Mouse (Mus musculus) 416B (cell line): Measurements from ENCODE around the gene Klf16.

ENCODE experiments used
- DNase-seq: peaks from one replicate; pipeline ENCODE4 v3.0.0; 2011; ENCODE audit warnings: low read depth

The Klf16 gene

DNA sequence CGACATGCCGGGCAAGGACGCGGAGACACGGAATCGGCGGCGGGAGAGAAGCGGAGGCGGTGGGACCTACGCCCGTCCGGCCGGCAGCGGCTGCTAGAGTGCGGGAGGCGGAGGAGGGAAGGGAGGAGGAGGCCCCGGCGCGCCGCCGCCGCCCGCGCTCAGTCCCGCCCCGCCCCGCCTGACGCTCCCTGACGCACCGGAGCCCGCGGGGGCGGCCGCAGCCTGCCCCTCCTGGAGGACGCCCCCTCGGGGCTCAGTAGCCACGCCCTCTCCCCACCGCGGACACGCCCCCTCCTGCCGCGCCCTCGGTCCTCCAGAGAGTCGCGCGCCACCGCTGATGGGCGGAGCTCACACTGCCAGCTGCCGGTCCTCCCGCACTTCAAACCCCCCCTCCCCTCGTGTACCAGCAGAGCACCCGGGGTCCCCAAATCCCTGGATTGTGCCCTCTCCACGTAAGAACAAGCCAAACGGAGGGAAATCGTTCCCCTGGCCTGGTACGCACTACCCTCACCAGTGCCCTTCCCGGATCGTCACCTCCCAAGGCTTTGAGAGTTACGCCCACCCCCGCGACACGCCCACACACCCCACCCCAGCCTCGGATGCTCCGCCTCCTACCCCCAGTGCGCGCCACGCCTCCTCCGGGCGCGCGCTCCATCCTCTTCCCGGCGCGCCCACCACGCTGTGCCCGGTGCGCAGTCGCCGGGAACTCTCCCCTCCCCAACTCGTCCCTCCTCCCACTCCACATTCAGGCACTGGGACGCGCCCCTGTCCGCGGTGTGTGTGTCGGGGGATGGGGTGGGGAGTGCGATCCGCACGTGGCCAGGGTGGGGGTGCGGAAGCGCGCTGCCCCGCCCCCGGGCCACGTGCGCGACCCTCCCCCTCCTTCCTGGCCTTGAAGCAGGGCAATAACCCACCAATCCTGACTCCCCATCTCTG lies at the start of gene Klf16:
Klf16 (minus strand) TSS at position 127 of the 936 bp plus-strand sequence.
- peak; percentile 98 for DNase-seq

DNA sequence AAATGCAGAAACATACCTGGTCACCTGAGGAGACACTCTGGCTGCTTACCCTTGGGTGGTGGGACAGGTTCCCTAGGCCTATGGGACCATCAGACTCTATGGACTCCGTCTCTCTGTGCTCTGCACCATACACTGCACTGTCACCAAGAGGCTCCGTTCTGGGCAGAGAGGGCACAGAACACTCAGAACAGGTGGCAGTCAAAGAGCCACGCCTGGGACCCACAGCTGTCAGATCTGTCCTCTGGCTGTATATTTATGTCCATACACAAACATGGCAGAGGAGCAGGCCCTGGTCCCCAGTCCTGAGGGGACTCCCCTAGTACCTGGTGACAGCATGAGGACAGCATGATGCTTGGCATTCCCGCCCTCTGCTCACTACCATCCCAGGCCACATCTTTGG lies 48.6 kb upstream of the Klf16 start:
- no peak for DNase-seq

DNA sequence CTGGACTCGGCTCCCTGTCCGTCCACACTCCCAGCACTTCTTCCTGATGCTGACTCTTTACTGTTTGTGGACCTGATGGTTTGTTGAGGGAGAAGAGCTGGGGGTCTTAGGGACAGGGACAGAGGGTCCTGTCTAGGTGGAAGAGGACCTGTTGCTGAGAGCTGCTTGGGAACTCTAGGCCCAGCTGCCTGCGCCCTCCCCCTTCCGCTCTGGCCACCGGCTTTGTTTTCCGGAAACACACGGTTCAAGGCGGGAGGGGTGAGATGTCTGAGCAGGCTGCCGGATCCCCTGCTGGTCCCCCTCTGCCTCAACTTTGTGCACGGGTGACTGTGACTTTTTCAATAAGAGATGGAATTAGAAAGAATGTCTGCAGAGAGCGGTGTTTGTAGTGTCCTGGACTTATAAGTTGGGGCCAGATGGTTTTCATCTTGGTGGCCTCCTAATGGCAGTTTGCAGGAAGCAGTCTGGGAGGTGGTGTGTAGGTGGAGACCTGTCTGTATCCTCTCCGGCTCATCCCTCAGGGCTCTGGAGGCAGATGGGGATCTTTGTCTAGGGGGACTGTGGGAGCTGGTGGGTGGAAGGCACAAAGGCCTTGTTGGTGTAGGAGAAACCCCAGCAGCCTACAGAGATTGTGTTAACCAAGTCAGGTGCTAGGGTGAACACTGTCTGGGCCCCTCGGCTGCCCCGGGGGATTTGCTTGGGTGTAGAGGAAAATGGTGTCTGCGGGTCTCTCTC lies 46.5 kb upstream of the Klf16 start:
- peak; percentile 80 for DNase-seq

DNA sequence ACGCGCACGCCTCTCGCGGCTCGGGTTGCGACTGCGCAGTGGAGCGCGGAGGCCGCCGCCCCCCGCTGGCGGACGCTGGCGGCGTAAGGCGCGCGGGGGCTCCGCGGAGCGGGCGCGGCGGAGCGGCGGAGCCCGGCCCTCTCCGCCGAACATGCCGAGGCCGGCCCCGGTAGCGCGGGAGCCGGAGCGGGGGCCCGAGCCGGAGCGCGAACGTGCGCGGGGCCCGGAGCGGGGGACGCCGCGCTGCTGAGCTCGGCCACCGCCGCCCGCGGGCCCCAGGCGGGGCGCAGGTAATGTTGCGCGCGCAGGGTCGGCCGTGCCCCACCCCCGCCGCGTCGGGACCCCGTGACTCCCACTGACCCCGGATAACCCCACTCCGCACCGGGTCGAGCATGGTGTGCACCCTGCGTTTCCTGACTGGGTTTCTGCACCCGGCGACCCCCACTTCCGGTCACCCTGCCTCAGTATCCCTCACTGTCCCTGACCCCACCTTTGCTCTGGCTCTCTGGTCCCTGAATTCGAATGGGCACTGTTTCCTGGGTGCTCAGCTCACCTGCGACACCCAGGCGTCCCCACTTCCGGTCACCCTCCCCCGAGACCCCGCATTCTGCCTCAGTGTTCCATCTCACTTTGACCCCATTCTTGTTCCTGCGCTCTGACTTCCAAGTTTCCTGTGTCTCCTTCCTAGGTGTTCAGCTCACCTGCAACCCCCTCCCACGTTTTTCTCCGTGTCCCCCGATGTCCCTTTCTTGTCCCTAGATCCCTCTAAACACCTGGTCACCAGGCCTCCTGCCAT lies 45.7 kb upstream of the Klf16 start, which contains the start of gene Csnk1g2:
Csnk1g2 (plus strand) TSS at position 178 of the 796 bp plus-strand sequence.
- DNase-seq = peak; percentile 46

- peak; percentile 100 for DNase-seq
These were observed 45.0 kb upstream of the Klf16 start for GRCm38 (mm10) chr10:80621940-80622660.

- DNase-seq = no peak
These were observed 44.5 kb upstream of the Klf16 start for GRCm38 (mm10) chr10:80621690-80621939.

DNA sequence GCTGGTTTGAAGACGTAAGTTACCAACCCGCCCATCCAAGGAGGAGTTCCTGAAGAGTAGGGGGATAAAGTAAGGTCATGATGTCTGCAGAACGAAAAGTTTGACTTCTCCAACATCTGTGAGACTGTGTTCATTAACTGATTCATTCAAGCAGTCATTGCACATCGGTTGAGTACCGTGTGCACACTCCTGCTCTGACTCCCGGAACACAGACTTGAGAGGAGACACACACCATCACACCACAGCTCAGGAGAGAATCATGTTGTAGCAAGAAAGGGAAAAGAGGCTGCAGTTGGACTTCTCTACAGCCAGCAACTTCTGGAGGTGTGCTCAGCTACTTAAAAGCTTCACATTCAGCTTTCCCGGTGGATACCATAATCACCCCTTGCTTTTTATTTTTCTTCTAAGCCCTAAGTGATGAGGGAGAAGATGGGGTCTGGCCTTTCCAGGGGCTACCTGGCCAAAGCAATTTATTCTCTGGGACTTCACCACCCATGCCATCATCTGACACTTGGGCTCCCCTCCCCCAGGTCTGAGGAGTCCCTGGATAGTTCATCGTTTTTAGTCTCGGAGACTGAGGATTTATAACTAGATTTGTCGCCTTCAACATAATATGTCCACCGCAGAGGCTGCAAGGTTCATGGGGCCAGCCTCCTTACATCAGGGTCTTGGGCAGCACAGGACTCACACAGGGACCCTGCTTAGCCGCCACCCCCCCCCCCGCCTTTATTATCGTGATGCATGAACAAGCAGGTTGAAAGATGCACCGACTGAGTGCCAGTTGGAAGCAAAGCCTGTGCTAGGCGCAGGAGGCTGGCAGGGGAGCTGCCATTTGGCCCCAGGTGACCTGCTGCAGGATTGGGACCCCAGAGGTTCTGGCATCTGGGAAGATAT lies 43.9 kb upstream of the Klf16 start:
- no peak for DNase-seq

DNA sequence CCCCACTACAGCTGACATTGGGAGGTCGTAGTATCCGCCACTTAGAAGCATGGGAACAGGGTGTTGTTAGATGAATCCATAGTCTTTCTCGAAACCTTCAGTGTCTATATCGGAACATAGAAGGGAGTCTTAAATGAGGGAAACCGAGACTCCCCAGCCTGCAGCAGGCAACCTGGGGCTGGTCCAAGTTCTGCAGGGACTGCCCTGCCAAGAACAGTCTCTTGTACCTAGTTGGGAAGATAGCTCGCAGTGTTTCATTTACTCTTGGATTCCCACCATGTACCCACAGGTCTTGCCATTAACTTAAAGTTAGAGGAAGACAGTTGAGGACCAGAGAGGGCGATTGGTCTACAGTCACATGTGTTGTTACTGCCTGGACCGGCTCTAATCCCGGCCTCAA lies 43.2 kb upstream of the Klf16 start:
- DNase-seq = no peak

DNA sequence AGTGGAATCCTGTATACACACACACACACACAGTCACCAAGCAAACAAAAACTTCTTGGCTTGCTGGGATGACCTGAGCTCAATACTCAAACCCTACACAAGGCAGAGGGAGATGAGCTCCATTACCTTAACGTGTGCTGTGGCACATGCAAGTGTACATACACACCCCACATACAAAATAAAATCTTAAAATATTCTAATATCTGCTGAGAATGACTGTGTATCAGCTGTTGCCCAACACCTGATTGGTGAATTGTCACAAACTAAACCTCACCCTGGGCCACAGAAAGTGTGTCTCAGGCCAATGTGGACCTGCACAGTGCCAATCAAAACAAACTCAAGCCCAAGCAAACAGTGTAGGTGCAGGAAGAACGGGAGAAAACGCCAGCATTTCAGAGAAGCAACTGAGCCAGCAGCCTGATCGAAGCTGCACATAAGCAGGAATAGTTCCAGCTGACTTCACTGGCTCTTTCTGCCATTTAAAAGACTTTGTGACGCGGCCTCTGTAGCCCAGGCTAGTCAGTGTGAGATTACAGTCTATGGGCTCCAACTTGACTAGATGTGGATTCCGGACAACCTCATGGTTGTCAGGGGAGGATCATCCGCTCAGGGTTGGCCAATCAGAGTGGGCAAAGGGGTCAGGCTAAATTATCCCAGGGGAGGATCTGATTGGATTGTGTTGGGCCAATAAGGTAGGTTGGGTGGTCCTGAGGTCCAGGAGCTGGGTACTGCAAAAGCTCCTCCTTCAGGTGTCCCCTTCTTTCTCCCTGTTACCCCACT lies 42.5 kb upstream of the Klf16 start:
- DNase-seq = no peak

DNA sequence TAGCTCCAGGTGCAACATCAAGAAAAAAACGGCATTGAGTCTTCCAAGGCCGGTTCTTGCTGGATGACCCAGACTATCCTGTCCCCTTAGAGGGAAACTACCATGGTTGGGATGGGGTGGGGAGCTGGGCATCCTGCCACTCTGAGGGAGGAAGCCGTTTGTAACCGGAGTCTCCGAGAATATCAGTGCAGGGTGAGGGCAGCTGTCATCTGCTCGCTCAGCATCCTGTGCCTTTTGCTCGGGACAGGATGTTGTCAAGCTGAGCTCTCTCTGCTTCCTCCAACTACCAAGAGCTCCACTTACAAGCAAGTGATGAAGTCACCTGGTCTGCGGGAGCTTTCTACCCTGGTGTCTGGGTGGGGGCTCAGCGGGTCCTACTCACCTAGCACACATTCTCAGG lies 41.1 kb upstream of the Klf16 start:
- DNase-seq = peak; percentile 82

DNA sequence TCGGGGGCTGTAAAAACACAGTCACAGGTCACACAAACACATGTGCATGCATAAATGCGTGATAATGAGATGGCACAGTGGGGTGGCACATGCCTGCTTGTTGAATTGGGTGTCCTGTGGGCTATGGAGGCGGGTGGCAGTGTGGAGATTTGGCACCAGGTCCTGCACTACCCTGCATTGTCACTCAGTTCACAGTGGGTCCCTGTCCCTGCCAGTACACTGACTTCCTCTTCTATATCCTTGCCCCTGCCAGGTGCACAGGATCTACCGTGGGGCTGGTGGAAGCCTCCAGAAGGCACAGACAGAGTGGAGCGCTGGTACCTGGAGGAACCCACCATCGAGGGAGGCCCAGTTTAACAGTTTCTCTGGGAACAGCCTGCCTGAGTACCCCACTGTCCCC lies 37.2 kb upstream of the Klf16 start:
- no peak for DNase-seq

DNA sequence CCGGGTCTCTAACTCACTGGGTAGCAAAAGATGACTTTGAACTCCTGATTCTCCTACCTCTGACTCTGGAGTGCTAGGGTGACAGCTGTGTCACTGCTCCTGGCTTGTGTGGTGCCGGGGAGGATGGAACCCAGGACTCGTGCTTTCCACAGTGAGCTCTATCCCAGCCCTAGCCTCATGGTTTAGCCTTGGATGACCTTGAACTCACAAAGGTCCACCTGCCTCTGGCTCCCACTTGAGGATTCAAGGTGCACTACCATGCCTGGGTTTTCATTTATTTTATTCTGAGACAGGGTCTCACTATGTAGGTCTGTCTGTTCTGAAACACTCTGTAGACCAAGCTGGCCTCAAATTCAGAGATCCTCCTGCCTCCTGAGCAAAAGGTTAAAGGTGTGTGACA lies 36.7 kb upstream of the Klf16 start:
- DNase-seq = no peak

- no peak for DNase-seq
These were observed 34.8 kb upstream of the Klf16 start for GRCm38 (mm10) chr10:80611905-80612304.

DNA sequence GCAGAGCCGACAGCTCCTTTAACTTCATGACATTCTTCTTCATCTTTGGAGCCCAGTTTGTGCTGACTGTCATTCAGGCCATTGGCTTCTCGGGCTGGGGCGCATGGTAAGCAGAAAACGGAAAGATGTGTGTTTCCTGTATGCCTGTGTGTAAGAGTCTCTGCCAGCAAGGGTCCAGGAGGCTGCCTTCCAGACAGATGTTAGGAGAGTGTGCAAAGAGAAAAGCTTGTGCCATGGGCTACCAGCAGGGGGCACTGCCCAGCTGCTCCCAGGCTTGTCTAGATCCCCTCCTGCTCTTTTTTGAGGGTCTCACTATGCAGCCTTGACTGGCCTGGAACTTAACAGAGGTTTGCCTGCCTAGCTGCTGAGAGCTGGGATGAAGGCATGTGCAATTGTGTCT lies 33.9 kb upstream of the Klf16 start:
- peak; percentile 76 for DNase-seq

GRCm38 (mm10) chr10:80610116-80610785 lies 33.1 kb upstream of the Klf16 start:
- peak; percentile 21 for DNase-seq

DNA sequence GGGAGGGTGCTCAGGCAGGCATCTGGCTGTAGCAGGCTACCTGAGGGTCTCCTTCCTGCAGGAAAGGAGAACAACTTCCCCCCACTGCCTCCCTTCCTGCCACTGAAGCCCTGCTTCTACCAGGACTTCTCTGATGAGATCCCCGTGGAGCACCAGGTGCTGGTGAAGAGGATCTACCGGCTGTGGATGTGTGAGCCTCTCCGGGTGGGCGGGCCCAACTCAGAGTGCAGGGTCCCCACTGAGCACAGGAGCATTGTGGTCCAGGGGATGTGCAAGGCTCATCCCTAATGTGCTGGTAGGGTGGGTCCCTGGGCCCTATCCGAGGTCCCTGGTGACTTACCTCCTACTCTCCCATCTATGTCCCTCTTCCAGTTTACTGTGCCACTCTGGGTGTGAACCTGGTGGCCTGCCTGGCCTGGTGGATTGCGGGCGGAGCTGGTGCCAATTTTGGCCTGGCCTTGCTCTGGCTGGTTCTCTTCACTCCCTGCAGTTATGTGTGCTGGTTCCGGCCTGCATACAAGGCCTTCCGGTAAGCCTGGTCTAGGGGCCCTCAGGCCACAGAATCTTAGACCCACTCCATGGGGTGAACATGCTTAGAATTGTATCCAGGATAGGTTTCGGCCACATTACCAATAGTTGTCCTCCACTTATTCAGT lies 32.3 kb upstream of the Klf16 start:
- no peak for DNase-seq

GRCm38 (mm10) chr10:80608435-80608834 lies 31.3 kb upstream of the Klf16 start:
- no peak for DNase-seq

- no peak for DNase-seq
These were observed 29.7 kb upstream of the Klf16 start for GRCm38 (mm10) chr10:80606737-80607350.
